Mouse (Mus musculus) brain, embryonic 18.5 days (tissue): ENCODE measurements around the gene Tmie.
"Not testable (repeated sequence)": the region's sequence is repeated elsewhere in the genome, so short reads cannot be mapped to it uniquely, and the experiment has no call there.

ENCODE experiments used
- DNase-seq: peaks from one replicate; pipeline ENCODE4 v3.0.0-alpha.2; 2012; ENCODE audit warnings: low read depth, low spot score

Gene Tmie

DNA sequence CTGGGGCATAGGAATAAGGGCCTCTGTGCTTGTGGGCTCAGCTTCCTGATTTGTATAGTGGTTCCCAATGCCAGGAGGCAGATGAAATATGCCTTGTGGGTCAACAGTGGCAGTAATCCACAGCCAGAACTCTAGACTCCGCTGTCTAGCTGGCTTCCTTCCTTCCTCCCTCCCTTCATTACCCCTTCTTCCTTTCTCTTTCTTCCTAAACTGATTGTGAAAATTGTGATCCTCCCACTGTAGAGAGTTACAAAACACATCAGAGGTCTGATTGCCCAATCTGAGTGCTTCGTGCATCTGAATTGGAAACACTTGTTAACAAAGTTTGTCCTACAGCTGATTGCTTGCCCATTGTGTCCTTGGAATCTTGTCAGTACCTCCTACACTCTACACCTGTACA is 38.5 kb downstream of the Tmie start:
- no peak for DNase-seq

DNA sequence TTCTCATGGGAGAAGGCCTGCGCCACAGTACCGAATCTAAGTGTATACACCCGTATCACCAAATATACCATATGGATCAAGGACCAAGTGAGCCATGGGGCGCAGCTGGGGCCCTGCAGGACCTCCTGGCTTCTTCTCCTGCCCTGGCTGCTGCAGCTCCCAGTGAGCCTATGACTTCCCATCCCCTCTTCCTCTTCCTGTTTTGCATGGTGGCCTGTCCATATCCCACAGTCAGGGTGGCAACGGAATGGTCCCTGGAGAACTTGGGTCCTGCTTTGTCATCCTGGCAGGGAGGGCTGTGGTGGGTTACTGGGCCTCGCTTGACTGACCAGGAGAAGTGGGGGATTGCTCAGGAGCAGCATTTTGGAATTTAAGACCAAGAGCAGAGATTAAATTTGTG is 39.0 kb downstream of the Tmie start:
- no peak for DNase-seq

DNA sequence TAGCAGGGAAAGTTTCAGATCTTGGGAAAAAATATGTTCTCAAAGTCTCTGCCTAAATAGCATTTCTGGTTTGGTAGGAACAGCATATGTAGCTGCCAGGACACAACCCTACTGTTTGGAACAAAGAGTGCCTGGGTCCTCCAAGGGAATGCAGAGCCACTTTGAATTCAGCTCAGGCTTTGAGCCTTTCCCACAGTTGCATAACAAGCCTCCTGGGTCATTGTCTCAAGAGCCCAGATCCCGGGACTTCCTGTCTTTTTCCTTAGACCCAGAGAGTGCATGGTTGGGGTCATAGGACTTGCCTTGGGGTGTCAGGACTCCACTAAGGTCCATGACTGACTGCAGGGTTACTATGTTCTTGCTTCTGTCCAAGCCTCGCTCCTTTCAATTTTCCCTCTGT is 43.8 kb downstream of the Tmie start:
- DNase-seq, result no peak

DNA sequence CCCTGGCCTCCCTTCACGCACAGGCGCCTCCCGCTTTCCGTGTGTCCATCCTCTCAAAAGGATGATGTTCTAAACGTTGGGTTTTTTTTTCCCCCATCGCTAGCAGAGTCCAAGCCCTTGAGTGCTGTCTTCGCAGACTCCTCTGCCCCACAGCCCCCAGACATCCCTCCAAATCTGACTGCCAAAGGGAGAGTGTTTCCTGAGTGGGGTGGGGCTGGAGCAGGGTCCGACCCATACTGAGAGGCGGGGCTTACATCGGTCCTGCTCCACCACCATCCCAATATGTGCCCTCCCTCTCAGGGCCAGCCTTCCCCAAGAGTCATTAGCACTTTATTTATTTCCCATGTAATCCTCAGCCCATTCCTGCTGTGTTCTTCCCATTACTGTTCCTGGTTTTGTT is 45.0 kb downstream of the Tmie start:
- DNase-seq, result no peak

DNA sequence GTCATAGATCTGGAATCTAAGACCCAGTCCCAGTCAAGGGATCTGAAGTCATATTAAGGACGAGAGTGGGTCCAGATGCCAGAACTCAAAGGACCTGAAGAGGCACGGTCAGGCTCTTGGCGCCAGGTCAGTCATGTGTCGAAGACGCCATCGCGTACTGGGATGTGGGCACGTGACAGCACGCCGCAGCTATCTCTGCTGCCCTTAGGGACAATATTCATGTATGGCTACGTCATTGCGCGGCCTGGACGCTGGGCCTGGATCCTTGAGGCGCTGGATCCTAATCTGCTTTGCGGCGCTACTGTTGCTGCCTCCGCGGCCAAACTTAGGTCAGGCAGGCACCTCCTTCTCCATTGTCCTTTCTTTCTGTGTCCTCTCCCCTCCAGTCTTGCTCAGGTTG is 45.5 kb downstream of the Tmie start, which contains the start of gene Prss45:
Gene Prss45 (plus strand): TSS at position 178 of the 400 bp plus-strand sequence.
- DNase-seq, result no peak

DNA sequence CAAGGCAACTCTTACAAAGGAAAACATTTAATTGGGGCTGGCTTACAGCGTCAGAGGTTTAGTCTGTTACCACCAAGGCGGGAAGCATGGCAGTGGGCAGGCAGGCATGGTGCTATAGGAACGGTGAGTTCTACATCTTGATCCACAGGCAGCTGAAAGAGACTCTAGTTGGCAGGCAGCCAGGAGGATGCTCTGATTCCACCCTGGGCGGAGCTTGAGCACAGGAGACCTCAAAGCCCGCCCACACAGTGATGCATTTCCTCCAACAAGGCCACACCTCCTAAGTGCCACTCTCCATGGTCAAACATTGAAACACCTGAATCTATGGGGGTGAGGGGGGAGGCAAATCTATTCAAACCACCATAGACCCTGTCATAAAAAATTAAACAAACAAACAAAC is 46.9 kb downstream of the Tmie start:
- DNase-seq, result no peak

DNA sequence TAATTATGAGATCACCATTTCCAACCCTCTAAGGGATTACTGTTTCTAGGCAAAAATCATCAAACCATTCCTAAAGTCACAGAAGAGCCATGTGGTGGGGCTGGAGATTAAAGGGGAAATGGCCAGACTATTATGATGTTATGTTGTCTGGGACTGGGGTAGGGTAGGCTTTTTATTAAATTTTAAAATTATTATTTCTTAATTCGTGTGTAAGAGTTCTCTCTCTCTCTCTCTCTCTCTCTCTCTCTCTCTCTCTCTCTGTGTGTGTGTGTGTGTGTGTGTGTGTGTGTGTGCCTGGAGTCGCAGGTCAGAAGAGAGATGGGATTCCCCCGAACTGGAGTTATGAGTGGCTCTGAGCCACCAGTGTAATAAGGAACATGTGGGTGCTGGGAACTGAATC is 53.5 kb downstream of the Tmie start, which contains the start of gene Prss43:
Gene Prss43 (plus strand): TSS at position 301 of the 400 bp plus-strand sequence.
- no peak for DNase-seq

DNA sequence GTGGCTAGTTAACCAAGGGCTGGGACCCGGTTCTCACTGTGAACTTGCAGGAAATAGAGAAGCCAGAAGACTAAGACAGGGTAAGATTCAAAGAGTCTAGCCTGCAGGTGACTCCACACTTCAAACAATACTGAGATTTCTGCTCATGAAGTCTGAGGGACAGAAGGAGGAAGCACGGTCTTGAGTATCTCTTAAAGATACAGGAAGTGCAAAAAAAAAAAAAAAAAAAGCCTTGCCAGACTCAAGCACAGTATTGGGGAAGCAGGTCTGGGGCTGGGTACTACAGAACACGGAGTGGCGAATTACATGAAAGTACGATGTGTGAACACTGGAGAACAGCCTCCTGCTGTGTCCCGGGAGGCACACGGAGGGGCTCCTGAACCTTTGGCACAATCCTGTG is 54.1 kb downstream of the Tmie start:
- DNase-seq, result no peak

DNA sequence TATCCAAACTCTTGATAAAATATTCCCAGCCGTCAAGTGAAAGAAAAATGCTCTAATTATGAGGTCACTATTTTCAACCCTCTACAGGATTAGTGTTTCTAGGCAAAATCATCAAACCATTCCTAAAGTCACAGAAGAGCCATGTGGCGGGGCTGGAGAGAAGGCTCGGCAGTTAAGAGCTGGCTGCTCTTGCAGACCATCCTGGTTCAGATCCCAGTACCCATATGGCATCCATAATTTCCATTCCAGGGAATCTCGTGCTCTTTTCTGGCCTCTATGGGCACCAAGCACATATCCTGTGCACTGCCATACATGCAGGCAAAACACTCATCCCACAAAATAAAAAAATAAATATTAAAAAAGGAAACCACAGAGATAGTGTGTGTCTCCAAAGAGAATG is 54.5 kb downstream of the Tmie start:
- DNase-seq, result no peak

DNA sequence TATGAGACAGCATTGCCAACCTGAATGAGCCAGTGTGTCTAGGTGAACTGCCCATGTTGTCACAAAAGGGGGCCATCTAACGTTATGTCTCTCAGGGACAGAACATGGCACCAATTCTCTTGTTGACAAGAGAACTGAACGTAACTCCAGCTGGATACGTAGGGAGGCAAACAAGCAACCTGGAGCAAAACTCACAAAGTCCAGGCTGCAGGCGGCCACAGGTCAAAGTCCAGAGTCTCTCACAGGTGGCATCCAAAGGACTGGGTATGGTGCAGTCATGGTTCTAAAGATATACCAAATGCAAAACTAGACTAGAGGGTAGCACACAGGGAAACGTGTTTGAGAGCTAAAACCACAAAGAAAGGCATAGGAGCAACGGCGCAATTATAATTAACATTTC is 58.5 kb downstream of the Tmie start:
- DNase-seq, result no peak

DNA sequence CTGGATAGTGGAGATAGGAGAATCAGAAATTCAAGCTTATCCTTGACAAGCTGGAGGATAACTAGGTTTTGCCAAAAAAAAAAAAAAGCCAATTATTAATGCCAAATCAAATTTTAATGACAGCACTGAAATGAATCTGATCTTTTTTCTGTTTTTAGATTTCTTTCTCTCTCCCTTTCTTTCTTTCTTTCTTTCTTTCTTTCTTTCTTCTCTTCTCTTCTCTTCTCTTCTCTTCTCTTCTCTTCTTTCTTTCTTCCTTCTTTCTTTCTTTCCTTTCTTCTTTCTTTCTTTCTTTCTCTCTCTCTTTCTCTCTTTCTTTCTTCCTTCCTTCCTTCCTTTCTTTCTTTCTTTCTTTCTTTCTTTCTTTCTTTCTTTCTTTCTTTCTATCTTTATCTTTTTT is 59.4 kb downstream of the Tmie start:
- not testable (repeated sequence) for DNase-seq
